Mouse (Mus musculus): ENCODE data around the gene Aurka.

The Aurka gene

DNA sequence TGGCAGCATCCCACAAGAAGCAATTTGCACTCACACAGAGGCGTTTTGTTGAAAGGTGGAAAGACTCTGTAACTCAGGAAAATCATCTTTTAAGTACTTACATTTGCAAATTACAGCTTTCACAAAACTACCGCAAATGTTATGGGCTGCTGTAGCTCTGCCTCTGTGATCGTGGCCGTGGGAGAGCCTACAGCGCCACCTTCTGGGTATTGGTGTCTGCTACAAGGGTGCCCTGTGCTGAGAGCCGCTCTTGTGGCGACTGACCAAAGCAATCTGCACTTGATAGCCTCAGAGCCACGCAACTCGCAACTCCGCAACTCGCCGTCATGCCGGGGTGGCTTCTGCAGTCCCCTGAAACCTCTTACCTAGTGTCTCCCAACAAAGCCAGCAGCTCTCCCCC is 41.2 kb downstream of the Aurka start:
- peak; percentile 70 for DNase-seq (ENCODE audit: low read depth, low spot score)

DNA sequence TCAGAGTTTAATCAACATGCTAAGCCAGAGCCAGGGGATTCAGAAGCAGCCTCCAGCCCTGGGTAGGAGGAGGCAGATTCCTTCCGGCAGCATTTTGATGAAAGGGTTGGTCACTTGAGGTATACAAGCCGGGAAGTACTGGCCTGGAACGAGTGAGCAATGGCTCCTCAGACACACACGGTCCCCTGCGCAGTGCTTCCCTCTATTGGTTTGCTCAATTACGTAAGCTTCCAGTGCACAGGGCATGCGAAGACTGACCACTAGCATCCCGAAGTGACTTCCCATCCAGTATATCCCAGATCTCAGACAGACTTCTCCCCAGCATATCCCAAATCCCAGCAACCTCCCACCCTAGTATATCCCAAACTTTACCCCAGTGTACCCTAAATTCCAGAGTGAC is 42.1 kb downstream of the Aurka start:
- DNase-seq (ENCODE audit: low read depth, low spot score), result no peak

DNA sequence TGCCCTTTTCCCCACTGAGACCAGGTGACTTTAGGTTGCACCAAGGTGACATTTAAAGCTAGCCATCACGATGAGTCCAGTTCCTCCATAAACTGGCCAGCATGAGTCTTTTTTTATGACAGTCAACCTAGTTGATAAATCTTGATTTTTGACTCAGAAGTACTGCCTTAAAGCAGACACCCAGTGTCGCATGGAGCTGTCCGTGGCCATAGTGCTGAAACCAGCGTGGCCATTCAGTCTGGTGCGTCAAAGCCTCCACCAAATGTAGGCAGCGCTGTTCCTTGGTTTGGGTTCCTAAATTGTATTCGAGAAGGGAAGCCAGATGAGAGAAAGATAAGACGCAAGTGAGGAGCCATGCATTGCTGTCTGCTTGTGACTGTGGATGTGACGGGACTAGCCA is 49.5 kb downstream of the Aurka start:
- DNase-seq (ENCODE audit: low read depth, low spot score), result no peak

GRCm38 (mm10) chr2:172311731-172312130 is 58.6 kb downstream of the Aurka start:
- no peak for DNase-seq (ENCODE audit: low read depth, low spot score)

GRCm38 (mm10) chr2:172306544-172306943 is 63.8 kb downstream of the Aurka start:
- no peak for DNase-seq (ENCODE audit: low read depth, low spot score)

All from c-Kit-negative CD71-positive TER-119-positive erythroid progenitor cells, embryonic 14.5 days (primary cell).